Mouse (Mus musculus): Measurements from ENCODE around the gene Fbxw8.

GRCm38 (mm10) chr5:118145458-118145857, 9.8 kb downstream of the Fbxw8 start:
- TF ChIP-seq POLR2A (IDR thresholded peaks at IDR 0.05; ENCODE audit: borderline replicate concordance, extremely low read depth, insufficient read depth, insufficient read length, poor library complexity, severe bottlenecking) (no peak), CTCF (IDR thresholded peaks at IDR 0.05; ENCODE audit: borderline replicate concordance, extremely low read depth, insufficient read depth, insufficient read length) (no peak)
